Mouse (Mus musculus): ENCODE measurements around the gene Zpbp2. TPM values are rescaled to one million over a fixed set of nuclear protein-coding genes. Genes with fewer than 3 reads are reported as not detected.
A peak's percentile ranks its signal among the peaks of the same experiment; 100 is the strongest.

Gene Zpbp2
- total and polyA plus RNA-seq, 2 experiments, result 0.28 TPM; not detected in 1

DNA sequence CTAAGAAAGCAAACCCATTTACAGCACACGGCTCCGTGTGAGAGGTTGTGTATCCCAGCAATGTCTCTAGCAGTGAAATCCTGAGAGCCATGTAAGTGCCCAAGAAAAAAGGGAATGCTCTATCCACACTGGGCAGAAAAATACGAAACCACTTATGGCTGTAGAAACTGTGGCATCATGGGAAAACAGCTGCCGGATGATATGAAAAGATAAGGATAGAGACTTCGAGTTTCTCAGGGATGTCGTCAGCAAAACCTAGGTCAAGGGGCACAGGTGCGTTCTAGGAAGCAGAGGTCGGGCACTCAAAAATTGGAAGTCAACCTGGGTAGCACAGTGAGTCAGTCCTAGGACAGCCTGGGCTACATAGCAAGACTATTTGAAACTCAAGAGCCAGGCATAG lies 38.4 kb downstream of the Zpbp2 start:
- peaks cover 27% of the 10 kb centered on the region for H3K4me1 ChIP-seq (ENCODE audit: control insufficient read depth, insufficient read depth, low read length)
- no peak for TF ChIP-seq POLR2A (IDR thresholded peaks at IDR 0.05; ENCODE audit: extremely low read depth, insufficient read depth, low read length)
- no peaks in the 10 kb centered on the region for H3K36me3 ChIP-seq (ENCODE audit: control insufficient read depth, insufficient read depth, low read length)
- peak; percentile 53 for DNase-seq (ENCODE audit: extremely low read depth, low read depth, low spot score)
- WGBS, result 22% methylated on average over 8 of the region's 8 CpGs
- peak overlapping the region; percentile 54 for H3K27ac ChIP-seq (replicated peaks; ENCODE audit: insufficient read depth, low read depth, low read length)
- peaks cover 13% of the 10 kb centered on the region for H3K79me2 ChIP-seq (ENCODE audit: control insufficient read depth, insufficient read depth, low read length)
- H3K4me3 ChIP-seq (ENCODE audit: insufficient read depth, low read depth, low read length), result no peak overlapping the region
- no peaks in the 10 kb centered on the region for H3K27me3 ChIP-seq (ENCODE audit: control insufficient read depth, insufficient read depth, low read length)
- no peak overlapping the region for H3K9ac ChIP-seq (ENCODE audit: low read depth, low read length)

DNA sequence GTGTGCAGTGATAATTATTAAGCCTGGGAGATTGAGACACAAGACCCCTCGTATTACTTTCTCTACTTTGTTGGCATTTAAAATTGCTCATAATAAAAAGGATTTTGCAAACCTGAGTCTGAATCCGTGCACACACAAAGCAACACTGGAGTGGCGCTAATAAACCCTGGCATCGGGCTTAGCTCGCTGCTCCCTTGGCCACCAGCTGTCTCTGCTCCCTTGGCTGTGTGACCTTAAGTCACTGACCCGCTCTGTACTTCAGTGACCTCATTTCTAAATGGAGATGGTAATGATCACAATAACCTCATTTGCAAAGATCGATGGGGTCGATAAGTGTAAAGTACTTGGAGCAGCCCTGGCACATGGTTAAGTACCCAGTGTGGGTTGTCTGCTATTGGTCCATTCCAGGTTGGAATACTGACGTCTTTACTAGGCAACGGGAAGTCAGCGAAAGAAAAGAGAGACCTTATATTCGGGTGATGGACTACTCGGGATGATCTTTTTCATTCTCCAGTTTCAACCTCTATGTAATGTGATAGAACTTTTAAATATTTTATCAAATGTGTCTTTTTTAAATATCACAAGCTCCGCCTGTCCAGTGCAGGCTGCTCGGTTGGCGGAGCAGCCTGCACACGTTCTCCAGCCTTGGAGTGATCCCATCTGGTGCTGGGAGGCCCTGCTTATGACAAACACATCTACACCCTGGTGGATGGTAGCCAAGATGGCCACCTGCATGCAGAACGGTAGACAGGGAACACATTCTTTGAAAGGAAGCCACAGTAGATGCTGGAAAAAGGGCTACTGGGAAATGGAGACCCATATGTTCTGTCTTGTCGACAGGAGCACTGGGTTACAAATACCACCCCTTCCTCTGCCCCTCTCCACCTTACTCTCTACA lies 39.9 kb downstream of the Zpbp2 start:
- no peak overlapping the region for H3K9ac ChIP-seq (ENCODE audit: low read depth, low read length)
- H3K27ac ChIP-seq (replicated peaks; ENCODE audit: insufficient read depth, low read depth, low read length), result no peak overlapping the region
- whole genome bisulfite sequencing, result 21% methylated on average over 19 of the region's 19 CpGs

DNA sequence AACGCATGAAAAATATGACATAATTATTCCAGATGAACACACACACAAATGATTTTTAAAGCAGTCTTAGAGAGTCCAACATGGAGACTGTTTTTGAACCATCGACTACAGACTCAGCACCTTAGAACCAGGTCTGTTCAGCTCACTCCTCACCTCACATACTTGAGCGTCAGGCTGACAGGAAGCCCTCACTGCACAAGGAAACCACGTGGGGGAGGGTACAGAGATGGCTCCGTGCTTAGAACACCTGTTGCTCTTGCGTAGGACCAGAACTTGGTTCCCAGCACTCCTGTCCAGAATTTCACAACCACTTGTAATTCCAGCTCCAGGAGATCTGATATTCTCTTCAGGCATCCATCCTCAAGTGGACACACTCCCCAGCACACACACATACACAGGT lies 44.1 kb downstream of the Zpbp2 start:
- WGBS, result 74% methylated on average over 6 of the region's 6 CpGs
- H3K27me3 ChIP-seq (ENCODE audit: control insufficient read depth, insufficient read depth, low read length), result peaks cover 9% of the 10 kb centered on the region
- H3K4me1 ChIP-seq (ENCODE audit: control insufficient read depth, insufficient read depth, low read length), result peaks cover 3% of the 10 kb centered on the region
- no peak overlapping the region for H3K9ac ChIP-seq (ENCODE audit: low read depth, low read length)
- H3K79me2 ChIP-seq (ENCODE audit: control insufficient read depth, insufficient read depth, low read length), result no peaks in the 10 kb centered on the region
- H3K36me3 ChIP-seq (ENCODE audit: control insufficient read depth, insufficient read depth, low read length), result no peaks in the 10 kb centered on the region
- DNase-seq (ENCODE audit: extremely low read depth, low read depth, low spot score), result no peak
- H3K27ac ChIP-seq (replicated peaks; ENCODE audit: insufficient read depth, low read depth, low read length), result no peak overlapping the region
- no peak overlapping the region for H3K4me3 ChIP-seq (ENCODE audit: insufficient read depth, low read depth, low read length)
- TF ChIP-seq POLR2A (IDR thresholded peaks at IDR 0.05; ENCODE audit: extremely low read depth, insufficient read depth, low read length) (no peak), CTCF (IDR thresholded peaks at IDR 0.05; ENCODE audit: low read depth, low read length) (no peak)

More for the DNA sequence above, 39.9 kb downstream of the Zpbp2 start:
- Histone ChIP-seq H3K4me3 (ENCODE audit: insufficient read depth, low read depth, low read length) (no peak overlapping the region), H3K36me3 (ENCODE audit: control insufficient read depth, insufficient read depth, low read length) (no peaks in the 10 kb centered on the region), H3K4me1 (ENCODE audit: control insufficient read depth, insufficient read depth, low read length) (peaks cover 17% of the 10 kb centered on the region), H3K27me3 (ENCODE audit: control insufficient read depth, insufficient read depth, low read length) (no peaks in the 10 kb centered on the region), H3K79me2 (ENCODE audit: control insufficient read depth, insufficient read depth, low read length) (no peaks in the 10 kb centered on the region; the same call in 1 of the 2 replicates)
- TF ChIP-seq POLR2A (IDR thresholded peaks at IDR 0.05; ENCODE audit: extremely low read depth, insufficient read depth, low read length) (no peak), CTCF (IDR thresholded peaks at IDR 0.05; ENCODE audit: low read depth, low read length) (no peak)
- peak; percentile 100 for DNase-seq (ENCODE audit: extremely low read depth, low read depth, low spot score)

- no peak for DNase-seq (ENCODE audit: extremely low read depth, low read depth, low spot score)
- Histone ChIP-seq H3K4me1 (ENCODE audit: control insufficient read depth, insufficient read depth, low read length) (peaks cover 3% of the 10 kb centered on the region), H3K36me3 (ENCODE audit: control insufficient read depth, insufficient read depth, low read length) (no peaks in the 10 kb centered on the region), H3K27ac (replicated peaks; ENCODE audit: insufficient read depth, low read depth, low read length) (no peak overlapping the region), H3K79me2 (ENCODE audit: control insufficient read depth, insufficient read depth, low read length) (no peaks in the 10 kb centered on the region), H3K4me3 (ENCODE audit: insufficient read depth, low read depth, low read length) (no peak overlapping the region), H3K27me3 (ENCODE audit: control insufficient read depth, insufficient read depth, low read length) (peaks cover 9% of the 10 kb centered on the region), H3K9ac (ENCODE audit: low read depth, low read length) (no peak overlapping the region)
- WGBS, result 73% methylated on average over 10 of the region's 10 CpGs
- TF ChIP-seq POLR2A (IDR thresholded peaks at IDR 0.05; ENCODE audit: extremely low read depth, insufficient read depth, low read length) (no peak), CTCF (IDR thresholded peaks at IDR 0.05; ENCODE audit: low read depth, low read length) (no peak)
These were observed 44.6 kb downstream of the Zpbp2 start for GRCm38 (mm10) chr11:98595473-98595872.

GRCm38 (mm10) chr11:98595955-98596354 lies 45.1 kb downstream of the Zpbp2 start:
- Histone ChIP-seq H3K27ac (replicated peaks; ENCODE audit: insufficient read depth, low read depth, low read length) (no peak overlapping the region), H3K79me2 (ENCODE audit: control insufficient read depth, insufficient read depth, low read length) (no peaks in the 10 kb centered on the region), H3K27me3 (ENCODE audit: control insufficient read depth, insufficient read depth, low read length) (peaks cover 9% of the 10 kb centered on the region), H3K4me1 (ENCODE audit: control insufficient read depth, insufficient read depth, low read length) (peaks cover 3% of the 10 kb centered on the region), H3K4me3 (ENCODE audit: insufficient read depth, low read depth, low read length) (no peak overlapping the region), H3K9ac (ENCODE audit: low read depth, low read length) (no peak overlapping the region), H3K36me3 (ENCODE audit: control insufficient read depth, insufficient read depth, low read length) (no peaks in the 10 kb centered on the region)
- DNase-seq (ENCODE audit: extremely low read depth, low read depth, low spot score), result no peak
- TF ChIP-seq POLR2A (IDR thresholded peaks at IDR 0.05; ENCODE audit: extremely low read depth, insufficient read depth, low read length) (no peak), CTCF (IDR thresholded peaks at IDR 0.05; ENCODE audit: low read depth, low read length) (no peak)
- WGBS, result 61% methylated on average over 3 of the region's 3 CpGs

- WGBS, result 26% methylated on average over 6 of the region's 6 CpGs
- Histone ChIP-seq H3K9ac (ENCODE audit: low read depth, low read length) (no peak overlapping the region), H3K27ac (replicated peaks; ENCODE audit: insufficient read depth, low read depth, low read length) (no peak overlapping the region), H3K36me3 (ENCODE audit: control insufficient read depth, insufficient read depth, low read length) (no peaks in the 10 kb centered on the region), H3K79me2 (ENCODE audit: control insufficient read depth, insufficient read depth, low read length) (no peaks in the 10 kb centered on the region), H3K27me3 (ENCODE audit: control insufficient read depth, insufficient read depth, low read length) (peaks cover 12% of the 10 kb centered on the region), H3K4me1 (ENCODE audit: control insufficient read depth, insufficient read depth, low read length) (no peaks in the 10 kb centered on the region), H3K4me3 (ENCODE audit: insufficient read depth, low read depth, low read length) (no peak overlapping the region)
- DNase-seq (ENCODE audit: extremely low read depth, low read depth, low spot score), result peak; percentile 51
- TF ChIP-seq CTCF (IDR thresholded peaks at IDR 0.05; ENCODE audit: low read depth, low read length) (peak; percentile 79), POLR2A (IDR thresholded peaks at IDR 0.05; ENCODE audit: extremely low read depth, insufficient read depth, low read length) (no peak)
These were observed 46.5 kb downstream of the Zpbp2 start for GRCm38 (mm10) chr11:98597363-98597762.

All from liver, adult 2 months (tissue).